27 mouse cellular contexts compared by ENCODE assay signal in the genomic region with DNA sequence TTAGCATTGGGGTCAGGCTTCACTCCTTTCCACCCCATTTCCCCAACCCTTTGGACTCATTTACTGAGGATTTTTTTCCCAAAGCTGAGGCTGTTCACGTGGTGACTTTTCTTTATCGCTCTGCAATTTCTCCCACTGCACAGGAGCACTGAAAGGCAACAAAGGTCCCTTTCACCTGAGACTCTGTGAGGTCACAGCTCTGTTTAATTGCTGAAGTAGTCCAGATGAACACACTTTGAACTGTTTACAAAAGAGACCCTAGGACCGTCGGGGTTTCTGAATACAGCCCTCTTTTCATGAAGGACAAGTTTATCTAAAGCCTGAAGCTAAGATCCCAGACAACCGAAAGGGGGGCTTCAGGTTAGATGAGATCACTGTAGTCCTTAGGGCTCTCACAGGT.
A peak's percentile ranks its signal among the peaks of the same experiment; 100 is the strongest.
DNase-seq lines count a peak whose midpoint lies in the region; ATAC-seq and TF ChIP-seq lines count a peak whose summit lies in the region.
"Had no signal": no experiment of that assay in that cellular context is flagged by ENCODE, and none has a peak within 500 bp of the region (broad histone marks: within the 10 kb centered on the region; RNA-seq: fewer than 3 reads in every experiment).

No protein-coding gene starts in this region.

- no peaks in the 10 kb centered on the region for H3K36me3 ChIP-seq in kidney, embryonic 16.5 days (ENCODE audit: insufficient read depth, low read length)
- no peaks in the 10 kb centered on the region for H3K36me3 ChIP-seq in hindbrain, postnatal 0 days (ENCODE audit: insufficient read depth, low read length)
- H3K36me3 ChIP-seq: embryonic facial prominence, embryonic 13.5 days; forebrain, embryonic 10.5 days; forebrain, embryonic 15.5 days; hindbrain, embryonic 10.5 days; intestine, embryonic 15.5 days; liver, embryonic 12.5 days; neural tube, embryonic 13.5 days had no signal

- H3K4me1 ChIP-seq in kidney, embryonic 16.5 days (ENCODE audit: insufficient read depth, low read length): peaks cover 3% of the 10 kb centered on the region; the same call in 1 of the 2 replicates
- H3K4me1 ChIP-seq in hindbrain, postnatal 0 days (ENCODE audit: insufficient read depth, low read length): no peaks in the 10 kb centered on the region
- H3K4me1 ChIP-seq: embryonic facial prominence, embryonic 13.5 days; hindbrain, embryonic 10.5 days; intestine, embryonic 15.5 days; liver, embryonic 12.5 days had no signal

- H3K4me2 ChIP-seq in kidney, embryonic 16.5 days (replicated peaks; ENCODE audit: low read depth, low read length): no peak overlapping the region
- H3K4me2 ChIP-seq in hindbrain, postnatal 0 days (ENCODE audit: low read depth, low read length): no peak overlapping the region
- H3K4me2 ChIP-seq: embryonic facial prominence, embryonic 13.5 days; forebrain, embryonic 15.5 days; intestine, embryonic 15.5 days; liver, embryonic 12.5 days; midbrain, embryonic 11.5 days; neural tube, embryonic 13.5 days had no signal

- no peak overlapping the region for H3K9ac ChIP-seq in kidney, embryonic 16.5 days (replicated peaks; ENCODE audit: low read length)
- no peak overlapping the region for H3K9ac ChIP-seq in hindbrain, postnatal 0 days (replicated peaks; ENCODE audit: low read length)
- H3K9ac ChIP-seq: embryonic facial prominence, embryonic 13.5 days; forebrain, embryonic 15.5 days; intestine, embryonic 15.5 days; liver, embryonic 12.5 days; liver, postnatal 0 days; neural tube, embryonic 13.5 days had no signal

- no peak for ATAC-seq in kidney, embryonic 16.5 days (ENCODE audit: low FRiP score, low TSS enrichment)
- no peak for ATAC-seq in hindbrain, postnatal 0 days
- ATAC-seq: CD4-positive, CD25-positive, alpha-beta regulatory T cell, adult 4 months; forebrain, embryonic 15.5 days; hindbrain, embryonic 16.5 days; intestine, embryonic 15.5 days; liver, embryonic 12.5 days; liver, postnatal 0 days had no signal

- TF ChIP-seq CTCF in brain, embryonic 14.5 days (IDR thresholded peaks at IDR 0.05; ENCODE audit: borderline replicate concordance, extremely low read depth, insufficient read depth, insufficient read length): no peak
- no peak for TF ChIP-seq CTCF in hindbrain, postnatal 0 days (IDR thresholded peaks at IDR 0.05; ENCODE audit: low read depth)

- no peak for TF ChIP-seq POLR2A in brain, embryonic 14.5 days (IDR thresholded peaks at IDR 0.05; ENCODE audit: borderline replicate concordance, extremely low read depth, insufficient read depth, insufficient read length, poor library complexity, severe bottlenecking)

- H3K27ac ChIP-seq in kidney, embryonic 16.5 days (ENCODE audit: low read length): no peak overlapping the region
- H3K27ac ChIP-seq in hindbrain, postnatal 0 days: no peak overlapping the region
- H3K27ac ChIP-seq: embryonic facial prominence, embryonic 13.5 days; forebrain, embryonic 10.5 days; forebrain, embryonic 15.5 days; gastrocnemius, adult 2 months; hindbrain, embryonic 10.5 days; intestine, embryonic 15.5 days; liver, embryonic 12.5 days; neural tube, embryonic 13.5 days had no signal

- H3K27me3 ChIP-seq in kidney, embryonic 16.5 days (ENCODE audit: insufficient read depth, low read length): no peaks in the 10 kb centered on the region
- no peaks in the 10 kb centered on the region for H3K27me3 ChIP-seq in hindbrain, postnatal 0 days (ENCODE audit: insufficient read depth, low read length)
- H3K27me3 ChIP-seq: embryonic facial prominence, embryonic 13.5 days; forebrain, embryonic 15.5 days; intestine, embryonic 15.5 days; liver, embryonic 12.5 days; neural tube, embryonic 13.5 days had no signal

- 51% methylated on average over 5 of the region's 5 CpGs for WGBS in kidney, embryonic 16.5 days
- 59% methylated on average over 5 of the region's 5 CpGs for WGBS in hindbrain, postnatal 0 days

- H3K4me3 ChIP-seq in kidney, embryonic 16.5 days (ENCODE audit: low read length): no peak overlapping the region
- no peak overlapping the region for H3K4me3 ChIP-seq in hindbrain, postnatal 0 days (ENCODE audit: low read length)
- H3K4me3 ChIP-seq: embryonic facial prominence, embryonic 13.5 days; forebrain, embryonic 10.5 days; forebrain, embryonic 15.5 days; gastrocnemius, adult 2 months; hindbrain, embryonic 10.5 days; intestine, embryonic 15.5 days; liver, embryonic 12.5 days; neural tube, embryonic 13.5 days had no signal

- no peaks in the 10 kb centered on the region for H3K9me3 ChIP-seq in kidney, embryonic 16.5 days (ENCODE audit: low read length)
- H3K9me3 ChIP-seq in hindbrain, postnatal 0 days (ENCODE audit: low read length): no peaks in the 10 kb centered on the region
- H3K9me3 ChIP-seq: embryonic facial prominence, embryonic 13.5 days; forebrain, embryonic 10.5 days; forebrain, embryonic 15.5 days; hindbrain, embryonic 10.5 days; intestine, embryonic 15.5 days; liver, embryonic 12.5 days; neural tube, embryonic 13.5 days had no signal

- DNase-seq in kidney, adult 11 months: peak; percentile 6
- DNase-seq in kidney, adult 18-20 months: no peak
- DNase-seq in kidney, postnatal 36 days: peak; percentile 6 to 16
- peak; percentile 39 for DNase-seq in brain, embryonic 14.5 days (ENCODE audit: low read depth)
- peak; percentile 25 for DNase-seq in embryo, embryonic 11 days
- no peak for DNase-seq in hindbrain, postnatal 0 days (ENCODE audit: low spot score)
- no peak for DNase-seq in gastrocnemius, postnatal 10 days
- DNase-seq: adrenal gland, postnatal 14 days; cerebellum, adult 11-12 months; cerebellum, adult 9-11 months; gastrocnemius, adult 2 months; heart, postnatal 14 days; layer of hippocampus, adult 9-11 months; liver, postnatal 0 days; lung, postnatal 14 days; thymus, postnatal 4 days had no signal

Comparison
In these comparisons a context has a peak if more than half of its experiments do, and no peak if none do; other contexts are left out.
1. DNase-seq: peak in kidney, adult 11 months (single experiment), kidney, postnatal 36 days (2 of 2), brain, embryonic 14.5 days (single experiment) and embryo, embryonic 11 days (single experiment); none in kidney, adult 18-20 months (single experiment), hindbrain, postnatal 0 days (single experiment) and gastrocnemius, postnatal 10 days (single experiment).